Mouse (Mus musculus) cerebellum, adult 2 months (tissue): Measurements from ENCODE around the gene Smtn. TPM values are rescaled to one million over a fixed set of nuclear protein-coding genes. Genes with fewer than 3 reads are reported as not detected.

Source experiments
- DNase-seq, 2 experiments: peaks; one replicate each; pipeline ENCODE4 v3.0.0; 2021
- H3K27ac ChIP-seq: fragments of 200-500 bp; 2 replicates; pipeline ENCODE4 v1.5.1; 2012; ENCODE audit warnings: low read length, control low read depth, inconsistent platforms; ENCODE audit not compliant: insufficient read depth
- H3K27me3 ChIP-seq: fragments of 200-500 bp; 2 replicates; pipeline ENCODE4 v1.6.1; 2012; ENCODE audit warnings: inconsistent platforms, mild to moderate bottlenecking, low read length, moderate library complexity; ENCODE audit not compliant: control insufficient read depth, insufficient read depth
- H3K4me1 ChIP-seq: fragments of 200-500 bp; 2 replicates; pipeline ENCODE4 v1.6.1; 2011; ENCODE audit warnings: low read length; ENCODE audit not compliant: control insufficient read depth, insufficient read depth
- H3K4me3 ChIP-seq: fragments of 200-500 bp; replicated peaks from 2 replicates; pipeline ENCODE3; 2011; ENCODE audit warnings: mild to moderate bottlenecking, low read depth, low read length, control low read depth; ENCODE audit not compliant: insufficient read depth
- CTCF ChIP-seq: fragments of 200-500 bp; IDR thresholded peaks from 2 replicates; pipeline ENCODE4 v1.5.1; 2011; ENCODE audit warnings: low read depth, mild to moderate bottlenecking, control low read depth, low read length, moderate library complexity, borderline replicate concordance; ENCODE audit not compliant: insufficient read depth
- POLR2A ChIP-seq: fragments of 200-500 bp; IDR thresholded peaks from 2 replicates; pipeline ENCODE4 v1.6.1; 2011; ENCODE audit warnings: low read length, control low read depth, borderline replicate concordance; ENCODE audit not compliant: insufficient read depth
- WGBS: fragments of 180-500 bp; shearing (Covaris S2); methylation state at CpG from one replicate; pipeline ENCODE4 v1.1.7; 2018; 5-methylcytosine and 5-hydroxymethylcytosine counted together
- polyA plus RNA-seq: library from polyadenylated mRNA; depleted of rRNA; stranded (reverse); fragments of >200 nt; gene quantifications from 2 replicates; pipeline ENCODE4 v1.2.3, GENCODE M21; 2012

Gene Smtn
- polyA plus RNA-seq, 1 experiment = 6.1 TPM

DNA sequence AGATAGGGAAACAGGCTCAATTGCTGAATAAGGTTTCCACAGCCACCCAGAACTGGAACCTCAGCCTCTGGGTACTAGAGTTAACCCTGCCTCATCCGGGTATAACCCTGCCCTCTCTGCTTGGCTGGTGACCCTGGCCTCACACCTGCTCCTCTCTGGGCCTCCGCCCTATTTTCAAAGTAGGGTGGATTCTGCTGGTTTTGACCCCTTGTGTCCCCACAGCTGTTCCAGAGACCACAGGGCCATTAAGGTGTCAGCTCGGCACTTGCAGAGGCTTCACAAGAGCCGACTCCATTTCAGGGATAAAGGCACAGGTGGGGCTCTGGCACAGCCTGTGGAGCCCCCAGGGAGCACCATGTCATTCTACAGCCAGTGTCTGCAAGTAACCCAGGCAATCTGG is 47.7 kb downstream of the Smtn start:
- DNase-seq = peak in 1 of 2 experiments; percentile 27
- H3K27me3 ChIP-seq = no peaks in the 10 kb centered on the region
- H3K27ac ChIP-seq = no peak overlapping the region
- 28% methylated on average over 4 of the region's 4 CpGs for WGBS
- no peak for TF ChIP-seq CTCF
- no peak for TF ChIP-seq POLR2A
- H3K4me3 ChIP-seq = no peak overlapping the region
- peaks cover 28% of the 10 kb centered on the region for H3K4me1 ChIP-seq

DNA sequence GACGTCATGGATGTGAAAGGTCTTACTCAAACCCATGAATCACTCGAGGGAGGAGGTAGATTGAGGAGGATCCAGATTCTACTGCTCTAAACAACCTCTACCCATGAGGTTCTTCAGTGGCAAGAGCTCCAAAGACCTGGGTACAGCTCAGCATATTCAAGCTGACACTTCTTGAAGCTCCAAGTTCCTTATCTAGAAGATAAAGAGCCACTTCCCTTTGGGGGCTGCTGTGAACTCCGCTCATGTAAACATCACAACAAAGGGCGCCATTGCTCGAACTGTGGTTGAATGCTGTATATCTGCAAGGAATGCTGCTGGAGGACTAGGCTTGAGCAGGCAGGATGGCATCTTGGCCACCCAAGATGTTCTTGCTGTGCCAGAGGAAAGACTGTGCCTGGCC is 51.4 kb downstream of the Smtn start:
- Histone ChIP-seq H3K4me3 (no peak overlapping the region), H3K4me1 (peaks cover 24% of the 10 kb centered on the region), H3K27me3 (no peaks in the 10 kb centered on the region), H3K27ac (no peak overlapping the region)
- no peak for DNase-seq
- TF ChIP-seq POLR2A = no peak
- no peak for TF ChIP-seq CTCF
- WGBS = 90% methylated on average over 5 of the region's 5 CpGs

DNA sequence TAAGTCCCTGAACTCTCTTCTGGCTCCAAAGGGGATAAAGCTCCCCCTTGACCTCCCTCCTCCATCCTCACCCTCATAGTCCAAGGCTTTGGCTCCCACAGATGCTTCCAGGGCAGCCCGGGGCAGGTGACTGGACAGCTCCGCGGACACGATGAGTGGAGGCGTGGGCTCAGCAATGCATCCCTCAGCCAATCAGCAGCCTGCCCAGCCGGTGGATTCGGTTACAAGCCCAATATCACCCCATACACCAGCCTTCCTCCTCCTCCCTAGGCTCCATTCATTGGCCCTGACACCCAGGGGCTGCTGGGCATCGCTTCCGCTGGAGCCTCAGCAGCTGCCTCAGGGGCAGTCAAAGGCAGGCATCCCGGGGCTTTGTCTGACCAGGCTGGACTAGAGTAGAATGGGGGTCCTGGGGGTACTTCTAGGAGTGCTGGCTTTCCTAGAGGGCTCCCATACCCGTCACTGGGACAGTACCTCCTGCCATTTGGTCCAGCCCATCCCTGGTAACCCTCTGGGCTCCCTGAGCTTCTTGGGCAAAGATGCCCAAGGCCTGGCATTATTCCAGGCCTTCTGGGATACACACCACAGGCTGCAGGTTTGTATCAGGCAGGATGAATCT is 52.4 kb downstream of the Smtn start, which contains the start of gene Pla2g3:
TSS of gene Pla2g3 (plus strand) at position 333 of the 619 bp plus-strand sequence.
- Histone ChIP-seq H3K27ac (no peak within 1 kb of the TSS), H3K4me1 (peaks cover 22% of the 10 kb centered on the region), H3K4me3 (no peak within 1 kb of the TSS), H3K27me3 (no peaks in the 10 kb centered on the region)
- DNase-seq = peak in 1 of 2 experiments; percentile 49
- no peak for TF ChIP-seq POLR2A
- TF ChIP-seq CTCF = no peak
- WGBS = 12% methylated on average over 11 of the region's 11 CpGs

DNA sequence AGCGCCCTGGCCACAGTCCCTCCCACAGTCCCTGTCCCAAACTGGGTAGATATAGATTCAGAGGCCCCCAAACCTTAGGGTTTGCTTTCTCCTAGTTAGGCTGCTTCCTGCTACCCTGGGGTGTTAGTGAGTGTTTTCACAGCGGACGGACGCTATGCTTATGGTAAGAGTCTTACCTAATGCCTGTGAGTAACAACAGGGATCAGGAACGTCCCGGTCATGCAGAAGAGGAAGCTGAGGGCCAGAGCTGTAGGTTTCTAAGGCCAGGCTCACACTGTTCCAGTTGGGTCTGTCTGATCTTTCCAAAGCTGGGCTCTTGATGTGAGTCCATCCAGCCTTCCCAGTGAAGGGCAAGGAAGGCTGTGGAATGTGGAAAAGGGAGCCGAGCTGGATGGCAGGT is 54.1 kb downstream of the Smtn start:
- no peak for DNase-seq
- no peaks in the 10 kb centered on the region for H3K27me3 ChIP-seq
- peaks cover 10% of the 10 kb centered on the region; the same call in 1 of the 2 replicates for H3K4me1 ChIP-seq
- no peak for TF ChIP-seq POLR2A
- TF ChIP-seq CTCF = no peak
- 86% methylated on average over 7 of the region's 7 CpGs for whole genome bisulfite sequencing
- no peak overlapping the region for H3K27ac ChIP-seq
- H3K4me3 ChIP-seq = no peak overlapping the region

DNA sequence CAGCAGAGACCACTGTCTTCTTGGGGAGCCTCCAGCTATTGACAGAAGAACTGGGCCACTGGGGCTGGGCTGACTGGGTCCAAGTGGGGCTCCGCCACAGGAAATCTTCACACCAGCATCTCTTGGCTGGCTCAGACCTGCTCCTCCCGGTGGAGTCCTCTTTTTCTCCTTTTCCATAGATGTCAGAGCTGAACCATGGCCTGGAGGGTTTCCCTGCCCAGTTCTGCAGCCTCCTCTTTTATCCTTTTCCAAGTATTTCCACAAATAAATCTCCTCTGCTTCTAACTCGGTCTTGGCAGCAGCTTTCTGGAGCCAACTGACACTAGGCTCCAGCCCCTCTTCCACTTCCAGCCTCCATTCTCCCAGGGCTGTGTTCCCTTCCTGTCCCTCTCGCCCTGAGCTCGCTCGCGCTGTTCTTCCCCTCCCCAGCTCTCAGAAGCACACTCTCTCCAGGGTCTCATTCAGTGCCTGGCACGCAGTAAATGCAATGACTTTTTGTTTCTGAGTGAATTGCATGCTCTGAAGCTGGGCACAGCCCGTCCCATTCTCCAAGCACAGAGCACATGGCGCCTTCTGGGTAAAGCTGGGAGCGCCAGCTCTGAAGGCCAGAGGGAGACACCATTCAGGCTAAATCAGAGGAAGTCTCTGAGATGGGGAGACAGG is 56.3 kb downstream of the Smtn start:
- WGBS = 44% methylated on average over 11 of the region's 11 CpGs
- Histone ChIP-seq H3K4me1 (peaks cover 10% of the 10 kb centered on the region; the same call in 1 of the 2 replicates), H3K27ac (peak overlapping the region; percentile 77; the same call in 1 of the 2 replicates), H3K27me3 (no peaks in the 10 kb centered on the region), H3K4me3 (no peak overlapping the region)
- TF ChIP-seq POLR2A = no peak
- no peak for TF ChIP-seq CTCF
- peak; percentile 27 to 42 for DNase-seq

DNA sequence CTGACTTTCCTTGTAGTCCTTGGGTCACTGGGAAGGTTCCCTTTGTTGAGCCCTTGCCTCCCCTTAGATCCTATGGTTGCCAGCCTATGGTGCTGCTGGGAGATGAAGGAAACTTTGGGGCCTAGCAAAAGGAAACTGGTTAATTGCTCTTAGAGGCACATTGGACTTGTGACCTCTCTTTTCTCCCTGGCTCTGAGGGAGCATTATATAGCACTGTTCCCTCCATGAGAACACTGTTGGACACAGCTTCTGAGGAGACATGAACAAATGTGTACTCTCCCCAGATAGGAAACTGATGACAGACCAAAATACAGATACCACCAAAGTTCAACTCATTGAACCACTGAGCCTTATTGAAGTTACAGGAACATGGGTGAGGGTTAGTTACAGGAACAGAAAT is 64.9 kb downstream of the Smtn start:
- H3K4me3 ChIP-seq = no peak overlapping the region
- DNase-seq = no peak
- H3K27me3 ChIP-seq = no peaks in the 10 kb centered on the region
- no peak overlapping the region for H3K27ac ChIP-seq
- no peak for TF ChIP-seq POLR2A
- no peak for TF ChIP-seq CTCF
- H3K4me1 ChIP-seq = no peaks in the 10 kb centered on the region

DNA sequence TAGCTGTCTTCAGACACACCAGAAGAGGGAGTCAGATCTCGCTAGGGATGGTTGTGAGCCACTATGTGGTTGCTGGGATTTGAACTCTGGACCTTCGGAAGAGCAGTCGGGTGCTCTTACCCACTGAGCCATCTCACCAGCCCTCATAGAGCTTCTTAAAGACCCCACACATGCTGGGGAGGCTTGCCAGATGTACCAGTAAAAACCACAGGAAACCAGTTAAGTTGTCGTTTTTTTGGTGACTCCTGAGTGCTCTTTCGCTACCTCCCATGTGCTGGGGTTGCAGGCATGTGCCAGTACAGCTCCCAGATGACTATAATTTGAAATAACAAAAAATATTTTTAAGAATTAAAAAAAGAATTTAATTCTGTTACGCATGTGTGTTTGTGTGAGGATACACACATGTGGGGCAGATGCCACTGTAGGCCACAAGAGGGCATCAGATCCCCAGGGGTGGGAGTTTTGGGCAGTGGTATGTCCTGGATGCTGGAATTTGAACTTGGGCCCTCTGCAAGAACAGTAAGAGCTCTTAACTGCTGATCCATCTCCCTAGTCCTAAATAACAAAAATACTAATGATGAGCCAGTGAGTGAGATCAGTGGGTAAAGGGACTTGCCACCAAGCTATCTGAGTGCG is 65.8 kb downstream of the Smtn start:
- TF ChIP-seq CTCF (peak; percentile 64; the same call in 1 of the 2 replicates), POLR2A (no peak)

DNA sequence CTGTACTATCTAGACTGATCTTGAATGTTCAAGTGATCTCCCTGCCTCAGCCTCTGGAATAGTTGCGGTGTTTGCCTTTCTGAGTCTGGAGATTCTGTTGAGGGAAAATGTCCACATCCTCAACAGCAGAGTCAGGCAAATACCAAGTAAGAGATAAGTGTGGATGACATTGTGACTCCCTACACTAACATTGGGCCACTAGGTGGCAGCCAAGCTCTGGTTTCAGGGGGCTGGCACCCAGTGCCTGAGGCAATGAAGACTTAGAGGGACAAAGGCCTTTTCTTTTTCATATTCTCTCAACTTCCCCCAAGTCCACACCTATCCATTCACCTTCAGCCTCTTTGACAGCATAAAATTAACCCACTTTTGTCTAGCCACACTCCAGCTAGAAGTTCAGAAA is 67.9 kb downstream of the Smtn start:
- TF ChIP-seq CTCF (peak; percentile 99), POLR2A (no peak)
- peak; percentile 88 to 93 for DNase-seq
- Histone ChIP-seq H3K27me3 (no peaks in the 10 kb centered on the region), H3K4me1 (no peaks in the 10 kb centered on the region), H3K4me3 (no peak overlapping the region), H3K27ac (no peak overlapping the region)
- WGBS = 27% methylated on average over 1 of the region's 1 CpGs

More for the DNA sequence above, 65.8 kb downstream of the Smtn start:
- H3K27me3 ChIP-seq = no peaks in the 10 kb centered on the region
- no peak overlapping the region for H3K4me3 ChIP-seq
- WGBS = 87% methylated on average over 7 of the region's 7 CpGs
- H3K27ac ChIP-seq = no peak overlapping the region
- no peaks in the 10 kb centered on the region for H3K4me1 ChIP-seq
- no peak for DNase-seq
